Mouse (Mus musculus) midbrain, embryonic 12.5 days (tissue): Measurements from ENCODE around the gene Setdb2. TPM values are rescaled to one million over a fixed set of nuclear protein-coding genes. Genes with fewer than 3 reads are reported as not detected.
"Not testable (repeated sequence)": the region's sequence is repeated elsewhere in the genome, so short reads cannot be mapped to it uniquely, and the experiment has no call there.

Source experiments
- ATAC-seq: fragments of 200-750 bp; cut with Nextera tagmentation; 2 replicates; pipeline ENCODE4 v1.8.0; 2017; ENCODE audit warnings: low read depth, moderate TSS enrichment, moderate library complexity; ENCODE audit not compliant: low FRiP score
- H3K27ac ChIP-seq: fragments of 300-500 bp; sonication (generic); replicated peaks from 2 replicates; pipeline ENCODE4 v1.5.1; 2016; ENCODE audit warnings: mild to moderate bottlenecking
- H3K27me3 ChIP-seq: fragments of 300-500 bp; sonication (generic); 2 replicates; pipeline ENCODE4 v1.6.1; 2016; ENCODE audit warnings: mild to moderate bottlenecking
- H3K36me3 ChIP-seq: fragments of 300-500 bp; sonication (generic); 2 replicates; pipeline ENCODE4 v1.6.1; 2016
- H3K4me1 ChIP-seq: fragments of 300-500 bp; sonication (generic); 2 replicates; pipeline ENCODE4 v1.6.1; 2016
- H3K4me2 ChIP-seq: fragments of 300-500 bp; sonication (generic); replicated peaks from 2 replicates; pipeline ENCODE4 v1.6.1; 2016; ENCODE audit warnings: mild to moderate bottlenecking, moderate library complexity
- H3K4me3 ChIP-seq: fragments of 300-500 bp; sonication (generic); 2 replicates; pipeline ENCODE4 v1.5.1; 2016; ENCODE audit warnings: mild to moderate bottlenecking
- H3K9ac ChIP-seq: fragments of 300-500 bp; sonication (generic); replicated peaks from 2 replicates; pipeline ENCODE4 v1.6.1; 2016; ENCODE audit warnings: mild to moderate bottlenecking, moderate library complexity
- H3K9me3 ChIP-seq: fragments of 300-500 bp; sonication (generic); 2 replicates; pipeline ENCODE4 v1.6.1; 2016; ENCODE audit warnings: mild to moderate bottlenecking
- WGBS: fragments of 180-500 bp; shearing (Covaris S2); methylation state at CpG from one replicate; pipeline ENCODE4 v1.1.7; 2016; 5-methylcytosine and 5-hydroxymethylcytosine counted together
- polyA plus RNA-seq: library from polyadenylated mRNA; unstranded; fragments of >200 nt; fragmentation: Nextera tagmentation; extraction: Ambion mirVana; gene quantifications from 2 replicates; pipeline ENCODE4 v1.2.1, GENCODE M21; 2016

Setdb2 gene
- polyA plus RNA-seq, 1 experiment from 2014 or later = 11.7 TPM

DNA sequence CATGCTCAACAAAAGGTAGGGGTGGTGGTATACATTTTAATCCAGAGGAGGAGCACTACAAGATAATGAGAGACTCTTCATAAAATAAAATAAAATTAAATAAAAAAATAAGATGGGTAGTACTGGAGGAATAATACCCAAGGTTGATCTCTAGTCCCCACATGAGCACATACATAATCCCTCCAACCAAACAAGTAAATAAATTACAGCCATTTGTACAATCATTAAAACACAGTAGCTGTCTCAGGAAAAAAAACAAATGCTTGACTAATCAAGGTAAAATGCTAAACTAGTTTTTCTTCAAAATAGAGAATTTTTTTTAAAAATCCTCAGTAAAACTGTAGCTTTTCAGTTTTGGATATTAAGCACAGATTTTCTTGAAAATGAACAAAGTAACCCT, 5.5 kb downstream of the Setdb2 start:
- Histone ChIP-seq H3K27me3 (no peaks in the 10 kb centered on the region), H3K4me3 (no peak overlapping the region), H3K36me3 (no peaks in the 10 kb centered on the region), H3K9ac (no peak overlapping the region), H3K4me2 (no peak overlapping the region), H3K4me1 (peaks cover 7% of the 10 kb centered on the region), H3K9me3 (no peaks in the 10 kb centered on the region), H3K27ac (no peak overlapping the region)
- no peak for ATAC-seq

DNA sequence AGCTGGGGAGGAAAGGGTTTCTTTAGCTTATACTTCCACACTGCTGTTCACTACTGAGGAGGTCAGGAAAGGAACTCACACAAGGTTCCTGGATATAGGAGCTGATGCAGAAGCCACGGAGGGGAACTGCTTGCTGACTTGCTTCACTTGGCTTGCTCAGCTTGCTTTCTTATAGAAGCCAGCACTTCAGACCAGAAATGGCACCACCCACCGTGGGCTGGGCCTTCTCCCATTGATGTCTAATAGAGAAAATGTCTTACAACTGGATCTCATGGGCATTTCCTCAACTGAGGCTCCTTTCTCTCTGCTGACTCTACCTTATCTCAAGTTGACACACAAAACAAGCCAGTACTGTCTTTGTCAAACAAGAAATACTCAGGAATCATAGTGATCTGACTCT, 6.8 kb downstream of the Setdb2 start:
- Histone ChIP-seq H3K9me3 (no peaks in the 10 kb centered on the region), H3K27ac (no peak overlapping the region), H3K4me3 (no peak overlapping the region), H3K4me2 (no peak overlapping the region), H3K27me3 (no peaks in the 10 kb centered on the region), H3K9ac (no peak overlapping the region), H3K36me3 (no peaks in the 10 kb centered on the region), H3K4me1 (no peaks in the 10 kb centered on the region)
- 77% methylated on average over 2 of the region's 2 CpGs for WGBS
- no peak for ATAC-seq

DNA sequence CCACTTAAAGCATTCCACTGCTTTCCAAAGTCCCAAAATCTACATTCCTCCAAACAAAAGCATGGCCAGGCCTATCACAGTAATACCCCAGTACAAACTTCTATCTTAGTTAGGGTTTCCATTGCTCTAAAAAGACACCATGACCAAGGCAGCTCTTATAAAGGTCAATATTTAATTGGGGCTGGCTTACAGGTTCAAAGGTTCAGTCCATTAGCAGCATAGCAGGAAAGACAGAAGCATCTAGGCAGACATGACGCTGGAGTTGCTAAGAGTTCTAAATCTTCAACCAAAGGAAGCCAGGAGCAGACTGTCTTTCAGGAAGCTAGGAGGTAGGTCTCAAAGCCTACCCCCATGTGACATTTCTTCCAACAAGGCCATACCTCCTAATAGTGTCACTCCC, 10.1 kb downstream of the Setdb2 start:
- H3K27ac ChIP-seq = no peak overlapping the region
- no peak overlapping the region for H3K4me2 ChIP-seq
- H3K4me3 ChIP-seq = no peak overlapping the region
- no peak for ATAC-seq
- H3K9me3 ChIP-seq = no peaks in the 10 kb centered on the region
- no peaks in the 10 kb centered on the region for H3K27me3 ChIP-seq
- H3K36me3 ChIP-seq = no peaks in the 10 kb centered on the region
- no peak overlapping the region for H3K9ac ChIP-seq
- no peaks in the 10 kb centered on the region for H3K4me1 ChIP-seq
- WGBS = 78% methylated on average over 1 of the region's 1 CpGs

DNA sequence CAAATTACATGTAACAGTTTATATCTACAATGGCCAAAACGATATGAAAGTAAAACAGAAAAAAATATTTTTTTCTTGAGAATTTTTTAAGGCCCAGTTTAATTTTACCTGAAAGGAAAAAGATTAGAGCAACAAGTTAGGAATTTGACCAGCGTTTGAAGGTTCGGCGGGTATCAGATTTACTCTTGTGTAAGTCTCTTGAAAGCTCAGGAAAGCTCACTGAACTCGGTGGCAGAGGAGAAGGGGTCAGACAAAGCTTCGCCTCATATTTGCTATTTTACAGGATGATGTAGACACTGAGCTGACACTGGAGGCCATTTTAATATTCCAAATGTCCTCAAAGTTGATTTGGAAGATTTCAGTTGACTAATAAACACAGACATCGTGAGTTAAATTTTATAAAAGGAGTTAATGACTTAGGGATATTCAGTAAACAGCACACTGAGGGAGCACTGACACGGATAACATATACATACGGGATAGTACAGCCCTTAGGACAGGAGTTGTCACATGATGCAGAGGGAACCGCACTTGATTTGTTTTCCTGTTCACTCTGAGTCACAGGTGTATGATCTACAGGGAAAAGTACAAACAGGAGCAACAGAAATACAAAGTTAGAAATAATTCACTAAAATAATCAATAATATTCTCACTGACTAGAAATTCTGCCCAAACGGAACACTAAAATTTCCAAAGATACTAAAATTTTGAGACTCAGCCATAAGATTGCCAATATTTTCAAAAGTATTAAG, 17.6 kb downstream of the Setdb2 start:
- H3K27ac ChIP-seq = no peak overlapping the region
- H3K27me3 ChIP-seq = no peaks in the 10 kb centered on the region
- no peaks in the 10 kb centered on the region for H3K9me3 ChIP-seq
- no peak for ATAC-seq
- no peak overlapping the region for H3K4me3 ChIP-seq
- 78% methylated on average over 11 of the region's 11 CpGs for WGBS
- no peak overlapping the region for H3K9ac ChIP-seq
- no peak overlapping the region for H3K4me2 ChIP-seq
- H3K4me1 ChIP-seq = no peaks in the 10 kb centered on the region
- H3K36me3 ChIP-seq = 0 out of 2 replicates have a peak, but pooled peaks cover 3% of the 10 kb centered on the region

DNA sequence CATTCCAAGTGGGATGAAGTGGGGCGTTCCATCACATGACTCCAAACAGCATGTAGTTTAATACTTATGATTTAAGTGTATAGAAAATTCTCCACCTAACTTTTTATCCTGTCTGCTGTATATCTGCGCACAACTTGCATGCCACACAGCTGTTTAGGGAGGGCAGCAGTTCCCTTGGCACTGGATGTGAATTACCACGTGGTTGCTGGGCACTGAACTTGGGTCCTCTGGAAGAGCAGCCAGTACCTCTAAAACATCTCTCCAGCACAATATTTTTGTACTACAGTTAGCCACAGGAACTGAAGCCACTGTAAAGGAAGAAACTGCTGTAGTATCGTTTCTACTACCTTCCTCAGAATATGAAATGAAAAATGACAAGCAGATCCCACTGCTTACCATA, 22.5 kb downstream of the Setdb2 start:
- 91% methylated on average over 4 of the region's 4 CpGs for WGBS
- no peak for ATAC-seq
- Histone ChIP-seq H3K27me3 (no peaks in the 10 kb centered on the region), H3K36me3 (peaks cover 13% of the 10 kb centered on the region; the same call in 1 of the 2 replicates), H3K4me3 (no peak overlapping the region), H3K9me3 (no peaks in the 10 kb centered on the region), H3K9ac (no peak overlapping the region), H3K4me2 (no peak overlapping the region), H3K27ac (no peak overlapping the region), H3K4me1 (no peaks in the 10 kb centered on the region)

DNA sequence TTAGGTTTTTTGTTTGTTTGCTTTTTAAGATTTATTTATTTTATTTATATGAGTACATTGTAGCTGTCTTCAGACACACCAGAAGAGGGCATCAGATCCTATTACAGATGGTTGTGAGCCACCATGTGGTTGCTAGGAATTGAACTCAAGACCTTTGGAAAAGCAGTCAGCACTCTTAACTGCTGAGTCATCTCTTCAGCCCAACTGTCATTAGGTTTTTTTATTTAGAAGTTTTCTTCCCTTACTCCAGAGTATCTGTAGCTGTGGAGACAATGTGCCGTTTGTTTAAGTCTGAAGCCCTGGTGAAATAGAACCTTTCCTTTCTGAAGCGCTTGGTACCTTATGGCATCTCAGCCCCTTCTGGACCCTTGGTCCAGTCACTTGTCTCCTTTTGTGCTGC, 25.7 kb downstream of the Setdb2 start:
- H3K36me3 ChIP-seq = peaks cover 15% of the 10 kb centered on the region; the same call in 1 of the 2 replicates
- H3K9ac ChIP-seq, H3K27me3 ChIP-seq, ATAC-seq, H3K9me3 ChIP-seq, H3K4me1 ChIP-seq, H3K27ac ChIP-seq, H3K4me3 ChIP-seq, H3K4me2 ChIP-seq: not testable (repeated sequence)
- WGBS = 95% methylated on average over 2 of the region's 2 CpGs

DNA sequence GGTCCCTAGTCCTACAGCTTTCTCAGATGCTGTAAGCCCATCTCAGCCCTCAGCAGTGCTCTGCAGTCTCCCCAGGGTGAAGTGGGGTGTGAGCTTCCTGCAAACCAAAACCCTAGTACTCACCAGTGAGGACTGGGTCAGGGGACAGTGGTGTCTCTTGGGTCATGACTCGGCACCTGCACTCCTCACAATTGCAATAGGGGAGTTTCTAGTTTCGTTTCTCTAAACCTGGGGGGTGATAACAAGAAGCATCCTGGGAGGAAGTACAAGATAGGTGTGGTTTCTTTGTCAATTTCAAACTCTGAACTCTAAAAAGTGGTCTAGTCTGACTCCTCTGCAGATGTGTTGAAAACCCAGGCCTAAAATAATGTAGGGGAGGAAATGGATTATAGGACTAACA, 43.7 kb downstream of the Setdb2 start:
- Histone ChIP-seq H3K9ac (no peak overlapping the region), H3K27ac (no peak overlapping the region), H3K36me3 (peaks cover 3% of the 10 kb centered on the region; the same call in 1 of the 2 replicates), H3K4me2 (no peak overlapping the region), H3K27me3 (no peaks in the 10 kb centered on the region), H3K9me3 (no peaks in the 10 kb centered on the region), H3K4me1 (no peaks in the 10 kb centered on the region), H3K4me3 (no peak overlapping the region)
- WGBS = 73% methylated on average over 2 of the region's 2 CpGs
- no peak for ATAC-seq

DNA sequence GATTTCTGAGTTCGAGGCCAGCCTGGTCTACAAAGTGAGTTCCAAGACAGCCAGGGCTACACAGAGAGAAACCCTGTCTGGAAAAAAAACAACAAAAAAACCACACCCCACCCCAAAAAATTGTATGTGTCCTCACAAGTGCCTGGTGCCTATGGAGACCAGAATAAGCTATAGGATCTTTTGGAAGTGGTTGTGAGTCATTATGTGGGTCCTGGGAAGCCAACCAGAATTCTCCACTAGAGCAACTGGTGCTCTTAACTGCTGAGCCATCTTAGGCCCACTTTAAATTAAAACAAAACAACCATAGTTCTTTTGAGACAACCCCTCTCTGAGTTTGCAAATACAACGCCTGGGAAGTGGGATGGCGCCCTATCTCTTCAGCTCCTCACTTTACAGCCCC, 45.4 kb downstream of the Setdb2 start, which contains the start of gene Phf11c:
Phf11c (minus strand) TSS at position 101 of the 400 bp plus-strand sequence.
- no peak within 1 kb of the TSS for H3K27ac ChIP-seq
- H3K9me3 ChIP-seq = no peaks in the 10 kb centered on the region
- no peak for ATAC-seq
- H3K4me3 ChIP-seq = no peak within 1 kb of the TSS
- H3K9ac ChIP-seq = no peak within 1 kb of the TSS
- H3K36me3 ChIP-seq = no peaks in the 10 kb centered on the region
- 91% methylated on average over 3 of the region's 3 CpGs for WGBS
- no peaks in the 10 kb centered on the region for H3K27me3 ChIP-seq
- no peaks in the 10 kb centered on the region for H3K4me1 ChIP-seq
- H3K4me2 ChIP-seq = no peak within 1 kb of the TSS

DNA sequence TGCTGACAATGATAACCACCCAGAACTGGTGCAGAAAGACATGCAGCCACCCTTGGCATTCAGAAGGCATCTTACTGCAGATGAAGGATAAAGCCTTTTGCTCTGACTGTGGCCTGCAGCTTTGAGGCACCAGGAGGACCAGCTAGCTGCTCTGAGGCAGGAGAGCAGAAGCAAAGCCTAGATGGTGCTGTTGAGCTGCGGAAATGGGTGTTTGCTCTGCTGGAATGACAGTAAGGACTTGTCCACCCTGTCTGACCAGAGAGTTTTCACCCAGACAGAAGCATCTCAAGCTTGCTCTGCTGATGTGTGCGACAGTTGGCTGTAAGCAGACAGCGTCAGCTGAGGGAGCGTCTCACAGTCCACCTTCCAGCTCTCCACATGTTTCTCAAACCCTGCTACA, 50.5 kb downstream of the Setdb2 start:
- H3K9me3 ChIP-seq, H3K27me3 ChIP-seq, ATAC-seq, H3K36me3 ChIP-seq, H3K4me2 ChIP-seq, H3K4me3 ChIP-seq, H3K4me1 ChIP-seq, H3K27ac ChIP-seq, H3K9ac ChIP-seq: not testable (repeated sequence)
- 69% methylated on average over 4 of the region's 4 CpGs for WGBS

DNA sequence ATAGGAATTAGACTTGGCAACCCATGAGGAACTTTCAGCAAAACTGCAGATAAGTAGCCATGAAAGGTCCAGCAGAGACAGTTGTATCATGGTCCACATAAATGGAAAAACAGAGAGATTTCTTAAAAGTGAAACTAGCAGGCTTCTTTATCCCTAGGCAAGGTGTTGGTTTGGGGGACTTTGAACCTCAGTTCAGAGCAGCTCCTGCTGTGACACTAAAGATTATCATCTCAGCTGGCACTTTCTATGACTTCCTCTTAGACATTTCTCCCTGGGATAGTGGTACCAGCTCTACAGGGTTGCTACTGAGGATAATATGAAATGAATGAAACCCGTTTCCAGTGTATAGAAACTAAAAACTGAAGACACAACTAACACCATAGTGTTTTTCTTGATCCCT, 51.2 kb downstream of the Setdb2 start:
- H3K4me1 ChIP-seq = no peaks in the 10 kb centered on the region
- H3K9me3 ChIP-seq = no peaks in the 10 kb centered on the region
- H3K36me3 ChIP-seq = no peaks in the 10 kb centered on the region
- ATAC-seq = no peak
- no peak overlapping the region for H3K4me3 ChIP-seq
- no peak overlapping the region for H3K4me2 ChIP-seq
- H3K27ac ChIP-seq = no peak overlapping the region
- no peaks in the 10 kb centered on the region for H3K27me3 ChIP-seq
- WGBS = 72% methylated on average over 1 of the region's 1 CpGs
- no peak overlapping the region for H3K9ac ChIP-seq

DNA sequence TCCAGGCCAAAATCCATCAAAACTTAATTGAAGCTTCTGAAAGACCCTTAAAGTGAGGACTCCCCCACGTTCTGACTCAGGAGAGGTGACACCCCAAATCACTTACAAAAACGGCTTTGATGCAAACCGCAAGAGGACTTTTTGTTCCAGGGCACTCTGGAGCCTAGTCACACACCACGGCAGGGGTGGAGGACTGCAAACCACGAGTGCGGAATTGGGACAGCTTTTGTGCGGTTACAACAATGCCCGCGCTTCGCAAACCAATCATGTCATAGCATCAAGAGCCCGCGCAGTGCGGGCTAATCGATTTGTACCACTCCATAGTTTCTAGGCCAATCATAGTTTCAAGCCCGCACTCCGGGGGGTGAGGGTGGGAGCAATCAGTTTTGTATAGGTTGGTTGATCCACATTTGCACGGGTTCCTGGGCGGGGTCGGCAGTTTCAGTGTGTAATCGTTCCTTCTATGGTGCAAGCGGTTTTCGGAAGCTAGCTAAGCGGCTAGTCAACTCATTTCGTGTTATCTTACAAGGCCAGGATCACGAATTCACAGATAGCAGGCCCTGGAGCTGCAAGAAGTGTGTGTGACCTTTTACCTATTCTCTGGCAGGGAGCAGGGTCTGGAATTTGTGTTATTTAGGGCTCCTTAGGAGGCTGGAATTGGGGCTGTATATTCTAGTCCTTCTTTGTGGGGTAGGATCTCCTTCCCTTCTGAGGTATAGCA, 70.2 kb downstream of the Setdb2 start:
- H3K9me3 ChIP-seq = 0 out of 2 replicates have a peak, but pooled peaks cover 7% of the 10 kb centered on the region
- H3K9ac ChIP-seq = no peak overlapping the region
- H3K36me3 ChIP-seq = no peaks in the 10 kb centered on the region
- no peak overlapping the region for H3K4me3 ChIP-seq
- H3K27me3 ChIP-seq = no peaks in the 10 kb centered on the region
- no peaks in the 10 kb centered on the region for H3K4me1 ChIP-seq
- H3K27ac ChIP-seq = no peak overlapping the region
- no peak overlapping the region for H3K4me2 ChIP-seq
- ATAC-seq = no peak
- 93% methylated on average over 25 of the region's 25 CpGs for WGBS

DNA sequence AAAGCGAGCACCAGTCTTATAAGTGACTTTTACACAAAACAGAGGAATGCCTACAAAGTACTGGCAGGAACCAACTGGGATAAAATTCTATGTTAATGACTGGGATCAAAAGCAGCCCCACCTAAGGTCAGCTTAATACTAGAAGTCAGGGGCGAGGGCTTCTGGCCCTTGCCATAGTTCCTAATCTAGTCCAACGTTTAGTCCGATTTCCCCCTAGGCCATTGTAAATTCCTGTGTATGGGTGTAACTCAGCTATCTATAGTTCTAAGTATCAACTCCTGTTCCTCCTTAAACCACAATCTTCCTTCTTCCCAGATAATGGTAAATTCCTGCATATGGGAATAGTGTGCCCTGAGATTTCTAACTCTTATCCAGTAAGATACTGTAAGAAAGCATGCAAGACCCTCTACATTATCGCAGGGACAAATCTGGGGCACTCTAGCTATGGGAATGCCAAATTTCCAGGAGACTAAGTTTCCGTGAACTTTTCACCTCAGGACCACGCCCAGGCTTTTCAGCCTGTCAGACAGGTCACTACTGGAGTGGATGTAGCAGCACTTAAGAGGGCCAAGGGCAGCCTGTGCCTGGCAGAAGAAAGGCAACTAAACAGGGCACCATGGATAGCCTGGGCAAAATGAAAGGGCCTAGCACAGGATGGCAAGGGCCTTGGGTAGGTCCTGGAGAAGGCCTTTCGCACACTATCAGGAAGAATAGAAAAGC, 74.1 kb downstream of the Setdb2 start:
- ATAC-seq = no peak
- H3K9me3 ChIP-seq = 0 out of 2 replicates have a peak, but pooled peaks cover 6% of the 10 kb centered on the region
- H3K27ac ChIP-seq = no peak overlapping the region
- H3K4me2 ChIP-seq = no peak overlapping the region
- H3K27me3 ChIP-seq = no peaks in the 10 kb centered on the region
- H3K4me1 ChIP-seq = no peaks in the 10 kb centered on the region
- H3K4me3 ChIP-seq = no peak overlapping the region
- H3K36me3 ChIP-seq = no peaks in the 10 kb centered on the region
- WGBS = 90% methylated on average over 8 of the region's 8 CpGs
- no peak overlapping the region for H3K9ac ChIP-seq
